Mouse (Mus musculus): ENCODE measurements around the gene Ttc29. TPM values are rescaled to one million over a fixed set of nuclear protein-coding genes. Genes with fewer than 3 reads are reported as not detected.

Gene Ttc29
- 0.46 TPM in 1 of 2 replicates, not detected in the other for polyA plus RNA-seq (2011; ENCODE audit: insufficient read depth, insufficient read length, low read depth, missing spikeins)

DNA sequence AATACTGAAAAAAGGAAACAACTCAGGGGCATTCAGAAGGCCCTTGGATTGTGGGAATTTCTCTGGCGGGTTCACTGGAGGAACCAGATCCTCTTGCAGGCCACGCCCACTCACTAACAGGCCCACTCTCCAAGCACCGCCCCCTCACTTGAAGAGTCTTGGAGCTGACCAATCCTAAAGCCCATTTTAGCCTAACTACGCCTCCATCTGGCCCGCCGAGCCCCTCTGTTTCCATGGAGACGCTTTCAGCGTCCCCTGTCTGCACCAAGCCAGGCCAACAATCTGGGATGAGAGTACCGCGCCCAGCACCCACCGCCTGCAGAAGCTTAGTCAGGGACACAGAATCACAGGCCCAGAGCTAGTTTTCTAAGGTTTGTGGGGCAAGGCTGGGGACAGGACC, at the start of gene Ttc29:
Ttc29 (plus strand) TSS at position 224 of the 400 bp plus-strand sequence.
- Histone ChIP-seq H3K27me3 (ENCODE audit: control insufficient read depth, insufficient read depth, low read length, poor library complexity, severe bottlenecking) (no peaks in the 10 kb centered on the region), H3K27ac (ENCODE audit: insufficient read depth, low read length) (no peak within 1 kb of the TSS), H3K4me3 (ENCODE audit: low read depth, low read length) (no peak within 1 kb of the TSS), H3K4me1 (ENCODE audit: control insufficient read depth, insufficient read depth, low read length) (no peaks in the 10 kb centered on the region), H3K36me3 (ENCODE audit: control insufficient read depth, insufficient read depth, low read length, poor library complexity, severe bottlenecking) (no peaks in the 10 kb centered on the region), H3K9ac (ENCODE audit: low read depth, poor library complexity, severe bottlenecking) (no peak within 1 kb of the TSS), H3K9me3 (replicated peaks; ENCODE audit: control insufficient read depth, insufficient read depth, low read length, poor library complexity, severe bottlenecking) (no peaks in the 10 kb centered on the region)
- no peak for TF ChIP-seq CTCF (IDR thresholded peaks at IDR 0.05; ENCODE audit: low read depth, low read length)
- TF ChIP-seq EP300 (IDR thresholded peaks at IDR 0.05; ENCODE audit: insufficient read depth, low read depth, low read length) = no peak
- TF ChIP-seq POLR2A (IDR thresholded peaks at IDR 0.05; ENCODE audit: insufficient read depth, low read length) = no peak

- TF ChIP-seq CTCF (IDR thresholded peaks at IDR 0.05; ENCODE audit: low read depth, low read length) (no peak), EP300 (IDR thresholded peaks at IDR 0.05; ENCODE audit: insufficient read depth, low read depth, low read length) (no peak), POLR2A (IDR thresholded peaks at IDR 0.05; ENCODE audit: insufficient read depth, low read length) (no peak)
- H3K4me3 ChIP-seq (ENCODE audit: low read depth, low read length) = no peak overlapping the region
- no peaks in the 10 kb centered on the region for H3K27me3 ChIP-seq (ENCODE audit: control insufficient read depth, insufficient read depth, low read length, poor library complexity, severe bottlenecking)
- H3K27ac ChIP-seq (ENCODE audit: insufficient read depth, low read length) = no peak overlapping the region
- H3K36me3 ChIP-seq (ENCODE audit: control insufficient read depth, insufficient read depth, low read length, poor library complexity, severe bottlenecking) = no peaks in the 10 kb centered on the region
- no peaks in the 10 kb centered on the region for H3K4me1 ChIP-seq (ENCODE audit: control insufficient read depth, insufficient read depth, low read length)
- H3K9me3 ChIP-seq (replicated peaks; ENCODE audit: control insufficient read depth, insufficient read depth, low read length, poor library complexity, severe bottlenecking) = peaks cover 15% of the 10 kb centered on the region
- H3K9ac ChIP-seq (ENCODE audit: low read depth, poor library complexity, severe bottlenecking) = no peak overlapping the region
Observed at GRCm38 (mm10) chr8:78171351-78171750, 41.7 kb upstream of the Ttc29 start.

DNA sequence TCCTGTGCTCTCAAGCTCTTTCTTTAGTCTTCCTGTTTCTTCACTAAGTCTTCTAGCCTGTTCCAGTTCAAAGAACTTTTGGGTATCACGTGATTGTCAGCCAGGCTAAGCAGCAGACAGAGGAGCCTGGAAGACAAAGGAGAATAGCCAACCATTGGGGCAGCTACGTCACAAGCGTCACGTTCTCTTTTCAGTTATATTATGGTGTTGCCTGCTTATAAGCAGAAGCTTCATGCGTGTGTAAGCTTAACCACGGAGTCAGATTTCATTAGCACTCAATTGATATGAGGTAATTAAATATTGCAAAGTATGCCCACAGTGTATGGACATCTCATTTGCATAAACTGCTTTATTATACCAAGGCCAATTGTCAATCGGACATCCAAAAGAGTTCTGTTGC, 30.4 kb upstream of the Ttc29 start:
- TF ChIP-seq EP300 (IDR thresholded peaks at IDR 0.05; ENCODE audit: insufficient read depth, low read depth, low read length) = no peak
- TF ChIP-seq CTCF (IDR thresholded peaks at IDR 0.05; ENCODE audit: low read depth, low read length) = no peak
- TF ChIP-seq POLR2A (IDR thresholded peaks at IDR 0.05; ENCODE audit: insufficient read depth, low read length) = no peak
- H3K9ac ChIP-seq (ENCODE audit: low read depth, poor library complexity, severe bottlenecking) = no peak overlapping the region
- no peaks in the 10 kb centered on the region for H3K36me3 ChIP-seq (ENCODE audit: control insufficient read depth, insufficient read depth, low read length, poor library complexity, severe bottlenecking)
- no peaks in the 10 kb centered on the region for H3K9me3 ChIP-seq (replicated peaks; ENCODE audit: control insufficient read depth, insufficient read depth, low read length, poor library complexity, severe bottlenecking)
- H3K4me1 ChIP-seq (ENCODE audit: control insufficient read depth, insufficient read depth, low read length) = no peaks in the 10 kb centered on the region
- no peaks in the 10 kb centered on the region; the same call in 1 of the 2 replicates for H3K27me3 ChIP-seq (ENCODE audit: control insufficient read depth, insufficient read depth, low read length, poor library complexity, severe bottlenecking)
- no peak overlapping the region for H3K27ac ChIP-seq (ENCODE audit: insufficient read depth, low read length)
- H3K4me3 ChIP-seq (ENCODE audit: low read depth, low read length) = no peak overlapping the region

- Histone ChIP-seq H3K27me3 (ENCODE audit: control insufficient read depth, insufficient read depth, low read length, poor library complexity, severe bottlenecking) (no peaks in the 10 kb centered on the region; the same call in 1 of the 2 replicates), H3K27ac (ENCODE audit: insufficient read depth, low read length) (no peak overlapping the region), H3K4me1 (ENCODE audit: control insufficient read depth, insufficient read depth, low read length) (no peaks in the 10 kb centered on the region), H3K9ac (ENCODE audit: low read depth, poor library complexity, severe bottlenecking) (no peak overlapping the region), H3K4me3 (ENCODE audit: low read depth, low read length) (no peak overlapping the region), H3K9me3 (replicated peaks; ENCODE audit: control insufficient read depth, insufficient read depth, low read length, poor library complexity, severe bottlenecking) (no peaks in the 10 kb centered on the region), H3K36me3 (ENCODE audit: control insufficient read depth, insufficient read depth, low read length, poor library complexity, severe bottlenecking) (no peaks in the 10 kb centered on the region)
- TF ChIP-seq EP300 (IDR thresholded peaks at IDR 0.05; ENCODE audit: insufficient read depth, low read depth, low read length) (no peak), CTCF (IDR thresholded peaks at IDR 0.05; ENCODE audit: low read depth, low read length) (no peak), POLR2A (IDR thresholded peaks at IDR 0.05; ENCODE audit: insufficient read depth, low read length) (no peak)
Observed at GRCm38 (mm10) chr8:78183414-78183813, 29.7 kb upstream of the Ttc29 start.

DNA sequence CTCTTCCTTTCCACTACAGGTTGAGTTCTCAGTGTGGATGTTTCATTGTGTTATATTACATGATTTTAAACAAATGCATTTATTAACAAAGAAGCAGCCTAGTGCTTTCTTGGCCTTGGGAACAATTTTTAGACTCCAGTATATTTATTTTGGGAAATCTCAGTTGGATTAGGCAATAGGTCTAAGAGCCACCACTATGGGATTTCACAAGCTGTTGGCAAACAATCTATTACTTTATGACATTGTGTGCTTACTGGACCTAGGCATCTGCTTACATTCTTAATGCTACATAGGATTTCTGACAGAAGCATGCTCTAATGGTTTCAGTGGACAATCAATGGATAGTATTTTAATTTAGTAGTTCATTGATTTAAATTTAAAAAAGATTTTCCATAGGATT, 26.0 kb upstream of the Ttc29 start:
- no peaks in the 10 kb centered on the region for H3K4me1 ChIP-seq (ENCODE audit: control insufficient read depth, insufficient read depth, low read length)
- no peaks in the 10 kb centered on the region; the same call in 1 of the 2 replicates for H3K27me3 ChIP-seq (ENCODE audit: control insufficient read depth, insufficient read depth, low read length, poor library complexity, severe bottlenecking)
- TF ChIP-seq POLR2A (IDR thresholded peaks at IDR 0.05; ENCODE audit: insufficient read depth, low read length) (no peak), EP300 (IDR thresholded peaks at IDR 0.05; ENCODE audit: insufficient read depth, low read depth, low read length) (no peak), CTCF (IDR thresholded peaks at IDR 0.05; ENCODE audit: low read depth, low read length) (no peak)
- H3K4me3 ChIP-seq (ENCODE audit: low read depth, low read length) = no peak overlapping the region
- H3K9me3 ChIP-seq (replicated peaks; ENCODE audit: control insufficient read depth, insufficient read depth, low read length, poor library complexity, severe bottlenecking) = no peaks in the 10 kb centered on the region
- H3K36me3 ChIP-seq (ENCODE audit: control insufficient read depth, insufficient read depth, low read length, poor library complexity, severe bottlenecking) = no peaks in the 10 kb centered on the region
- H3K27ac ChIP-seq (ENCODE audit: insufficient read depth, low read length) = no peak overlapping the region
- H3K9ac ChIP-seq (ENCODE audit: low read depth, poor library complexity, severe bottlenecking) = no peak overlapping the region

DNA sequence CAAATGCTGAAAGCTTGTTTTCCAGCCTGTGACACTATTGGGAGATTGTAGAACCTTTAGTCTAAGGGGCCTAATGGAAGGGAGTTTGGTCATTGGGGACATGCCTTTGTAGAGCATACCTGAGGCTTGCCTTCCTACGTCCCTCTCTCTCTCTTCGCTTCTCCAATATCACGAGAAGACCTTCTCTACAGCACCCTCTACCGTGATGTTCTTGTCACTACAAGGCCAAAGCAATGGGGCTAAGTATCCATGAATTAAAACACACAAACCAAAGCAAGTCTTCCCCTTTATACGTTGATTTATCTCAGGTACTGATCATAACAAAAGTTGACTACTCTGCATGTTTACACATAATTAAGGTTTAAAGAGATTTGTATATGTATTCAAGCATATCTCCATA, 8.9 kb upstream of the Ttc29 start:
- Histone ChIP-seq H3K27ac (ENCODE audit: insufficient read depth, low read length) (no peak overlapping the region), H3K36me3 (ENCODE audit: control insufficient read depth, insufficient read depth, low read length, poor library complexity, severe bottlenecking) (no peaks in the 10 kb centered on the region), H3K9ac (ENCODE audit: low read depth, poor library complexity, severe bottlenecking) (no peak overlapping the region), H3K4me1 (ENCODE audit: control insufficient read depth, insufficient read depth, low read length) (no peaks in the 10 kb centered on the region), H3K4me3 (ENCODE audit: low read depth, low read length) (no peak overlapping the region), H3K27me3 (ENCODE audit: control insufficient read depth, insufficient read depth, low read length, poor library complexity, severe bottlenecking) (no peaks in the 10 kb centered on the region), H3K9me3 (replicated peaks; ENCODE audit: control insufficient read depth, insufficient read depth, low read length, poor library complexity, severe bottlenecking) (no peaks in the 10 kb centered on the region)
- TF ChIP-seq POLR2A (IDR thresholded peaks at IDR 0.05; ENCODE audit: insufficient read depth, low read length) (no peak), EP300 (IDR thresholded peaks at IDR 0.05; ENCODE audit: insufficient read depth, low read depth, low read length) (no peak), CTCF (IDR thresholded peaks at IDR 0.05; ENCODE audit: low read depth, low read length) (no peak)
